Mouse (Mus musculus): ENCODE results near the gene Vps13d.

Vps13d gene

DNA sequence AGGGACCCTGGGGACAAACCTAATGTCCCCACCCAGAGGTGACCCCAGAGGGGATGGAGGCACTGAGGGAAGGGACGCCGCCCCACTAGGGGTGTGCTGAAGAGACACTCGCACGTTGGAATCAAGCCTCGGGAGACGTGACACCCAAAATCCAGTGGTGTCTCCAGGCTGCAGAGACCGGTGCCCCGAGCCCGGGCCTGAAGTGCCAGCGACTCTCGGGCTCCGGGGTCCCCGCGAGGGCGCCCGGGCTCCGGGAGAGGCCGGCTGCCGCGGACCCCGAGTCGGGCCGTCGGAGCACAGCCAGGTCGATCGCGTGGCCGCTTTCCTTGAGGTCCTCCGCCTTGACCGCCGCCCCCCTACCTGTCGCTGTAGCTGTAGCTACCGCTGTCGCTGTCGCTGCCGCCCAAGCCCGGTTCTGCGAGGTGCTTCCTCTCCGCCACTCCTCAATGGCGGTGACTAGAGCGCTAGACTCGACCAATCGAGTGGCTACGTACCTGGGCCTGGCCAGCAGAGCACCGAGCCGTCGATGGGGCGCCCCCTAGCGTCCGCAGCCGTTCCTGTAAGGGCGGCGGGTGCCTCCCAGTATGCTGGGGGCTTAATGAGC lies at the start of gene Vps13d:
Gene Vps13d, minus strand, starts transcription at position 447 of the 604 bp plus-strand sequence.
- peak; percentile 87 for DNase-seq (ENCODE audit: low spot score)

GRCm38 (mm10) chr4:145242719-145243350 lies 48.0 kb upstream of the Vps13d start:
- DNase-seq (ENCODE audit: low spot score) = no peak

DNA sequence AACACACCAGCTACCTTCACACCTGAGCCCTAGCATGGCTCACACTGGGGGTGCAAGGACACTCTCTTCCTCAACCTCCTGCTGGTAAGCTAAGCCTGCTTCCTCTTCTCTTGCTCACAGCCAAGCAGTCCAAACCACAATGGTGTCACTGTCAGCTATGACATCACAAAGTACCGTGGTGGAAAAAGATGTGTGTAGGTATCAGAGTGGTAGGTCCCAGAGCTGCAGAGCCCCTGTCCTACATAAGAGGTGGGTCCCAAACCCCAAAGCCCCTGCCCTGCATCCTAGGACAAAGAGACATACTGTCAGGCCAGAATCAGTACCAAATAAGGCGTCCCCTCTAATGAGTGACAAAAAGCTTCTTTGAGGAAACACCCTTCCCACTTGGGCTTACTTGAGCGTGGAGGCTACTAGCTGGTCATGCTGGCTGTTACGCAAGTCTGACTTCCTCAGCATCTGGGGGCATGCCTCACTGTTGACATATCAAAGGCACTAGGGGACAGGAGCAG lies 46.0 kb upstream of the Vps13d start:
- no peak for DNase-seq (ENCODE audit: low spot score)

- peak; percentile 58 for DNase-seq (ENCODE audit: low spot score)
Observed at GRCm38 (mm10) chr4:145239049-145239830, 44.4 kb upstream of the Vps13d start.

GRCm38 (mm10) chr4:145236027-145236426 lies 41.2 kb upstream of the Vps13d start:
- no peak for DNase-seq (ENCODE audit: low spot score)

DNA sequence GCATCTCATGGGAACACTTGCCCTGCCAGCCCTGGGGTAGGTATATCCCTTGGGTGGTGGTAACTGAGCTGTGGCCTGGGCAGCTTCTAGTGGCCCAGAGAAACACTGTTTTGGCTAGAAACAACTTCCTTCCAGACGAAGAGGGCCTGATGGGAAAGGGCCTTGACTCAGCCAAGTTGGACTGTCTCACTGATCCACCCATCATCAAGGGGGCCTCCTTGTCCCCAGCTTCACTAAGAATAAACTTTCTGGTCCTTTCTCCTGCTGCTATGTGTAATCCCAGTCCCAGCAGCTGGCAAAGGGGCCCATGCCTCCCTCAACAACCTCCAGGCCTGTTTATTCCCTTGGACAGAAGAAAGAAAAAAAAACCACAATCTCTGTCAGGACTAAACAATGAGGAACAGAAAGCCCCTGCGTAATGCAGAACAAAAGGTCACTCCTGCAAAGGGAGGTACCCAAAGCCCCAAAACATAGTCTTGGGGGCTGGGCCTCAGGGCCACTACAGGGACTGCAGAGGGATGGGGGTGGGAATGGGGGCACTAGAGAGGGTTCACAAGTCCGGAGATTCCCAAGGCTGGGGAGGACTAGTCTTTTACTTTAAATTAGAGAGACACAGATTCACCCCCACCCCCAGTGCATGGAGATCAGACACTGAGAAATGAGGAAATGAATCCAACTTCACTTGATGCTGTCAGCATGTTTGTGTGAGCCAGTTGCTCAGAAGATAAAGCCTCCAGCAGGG lies 38.9 kb upstream of the Vps13d start:
- peak; percentile 41 for DNase-seq (ENCODE audit: low spot score)

DNA sequence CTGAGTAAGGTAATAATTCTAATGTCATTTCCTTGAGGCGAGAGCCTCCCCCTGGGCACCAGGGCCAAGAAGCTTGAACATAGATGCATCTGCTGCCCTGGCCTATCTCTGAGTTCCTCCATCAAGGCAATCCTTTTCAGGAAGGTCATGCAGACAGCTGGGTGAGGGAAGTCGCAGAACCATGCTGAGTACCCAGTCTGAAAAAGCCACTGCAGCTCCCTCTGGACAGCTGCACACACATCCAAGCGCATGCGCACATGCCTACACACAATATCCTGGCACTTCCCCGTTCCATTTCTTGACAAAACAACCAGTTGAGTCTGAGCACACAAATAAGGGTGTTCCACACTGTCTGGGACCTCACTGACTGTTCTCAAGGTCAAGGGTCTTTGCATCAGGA lies 36.9 kb upstream of the Vps13d start:
- no peak for DNase-seq (ENCODE audit: low spot score)

- no peak for DNase-seq (ENCODE audit: low spot score)
Observed at GRCm38 (mm10) chr4:145230647-145231046, 35.8 kb upstream of the Vps13d start.

GRCm38 (mm10) chr4:145229524-145230163 lies 34.8 kb upstream of the Vps13d start:
- no peak for DNase-seq (ENCODE audit: low spot score)

GRCm38 (mm10) chr4:145229051-145229450 lies 34.2 kb upstream of the Vps13d start:
- DNase-seq (ENCODE audit: low spot score) = no peak

DNA sequence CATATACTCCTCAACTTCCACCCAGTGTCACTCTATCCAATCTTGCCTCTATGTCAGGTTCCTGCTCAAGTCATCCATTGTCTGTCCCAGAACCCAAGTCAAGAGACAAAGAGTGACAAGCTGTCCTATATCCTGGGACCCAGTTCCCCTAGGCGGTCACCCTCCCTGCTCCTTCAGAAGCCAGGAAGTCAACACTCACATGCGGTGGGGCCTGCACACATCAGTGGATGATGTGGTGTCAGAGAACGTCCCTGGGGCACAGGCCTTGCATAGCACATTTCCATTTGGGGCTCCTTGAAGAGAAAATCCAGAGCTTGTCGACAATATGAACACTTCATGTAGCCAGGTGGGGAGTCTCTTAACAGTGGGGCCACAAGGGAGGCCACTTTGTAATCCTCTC lies 29.8 kb upstream of the Vps13d start:
- DNase-seq (ENCODE audit: low spot score) = no peak

GRCm38 (mm10) chr4:145222064-145222463 lies 27.3 kb upstream of the Vps13d start:
- no peak for DNase-seq (ENCODE audit: low spot score)

DNA sequence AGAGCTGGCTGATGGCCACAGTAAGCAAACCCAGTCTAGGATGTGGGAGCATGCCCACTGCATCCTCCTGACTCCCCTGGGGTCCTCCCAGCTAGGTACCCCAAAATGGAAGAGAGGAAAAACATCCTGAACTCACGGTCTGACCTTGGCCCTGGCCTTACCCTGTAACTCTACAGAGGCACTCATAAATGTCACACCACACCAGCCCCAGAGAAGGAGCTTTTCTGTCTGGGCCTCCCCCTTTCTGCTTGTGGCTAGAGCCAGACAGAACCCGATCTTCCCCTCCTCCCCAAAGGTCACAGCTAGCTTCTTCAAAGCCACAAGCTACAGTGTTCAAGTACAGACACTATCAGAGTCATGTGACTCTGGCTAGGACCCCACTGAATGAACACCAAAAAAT lies 26.6 kb upstream of the Vps13d start:
- no peak for DNase-seq (ENCODE audit: low spot score)

DNA sequence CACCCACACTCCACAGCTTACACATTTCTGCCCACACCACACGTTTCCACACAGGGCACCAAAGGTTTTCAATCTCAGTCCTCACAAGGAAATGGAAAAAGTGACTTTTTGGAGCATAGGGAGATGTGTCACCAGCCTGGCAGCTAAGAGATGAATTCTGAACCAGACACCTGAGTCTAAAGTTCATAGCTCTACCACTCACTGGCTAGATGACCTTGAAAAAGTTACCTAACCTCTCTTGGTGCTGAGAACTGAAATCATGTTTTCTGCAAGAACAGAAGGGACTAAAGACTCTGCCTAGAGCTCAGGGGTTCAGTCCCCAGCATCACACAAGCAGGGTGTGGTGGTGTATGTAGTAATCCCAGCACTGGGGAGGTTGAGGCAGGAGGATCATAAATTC lies 25.2 kb upstream of the Vps13d start:
- DNase-seq (ENCODE audit: low spot score) = no peak

- peak; percentile 61 for DNase-seq (ENCODE audit: low spot score)
Observed at GRCm38 (mm10) chr4:145219240-145219985, 24.6 kb upstream of the Vps13d start.

DNA sequence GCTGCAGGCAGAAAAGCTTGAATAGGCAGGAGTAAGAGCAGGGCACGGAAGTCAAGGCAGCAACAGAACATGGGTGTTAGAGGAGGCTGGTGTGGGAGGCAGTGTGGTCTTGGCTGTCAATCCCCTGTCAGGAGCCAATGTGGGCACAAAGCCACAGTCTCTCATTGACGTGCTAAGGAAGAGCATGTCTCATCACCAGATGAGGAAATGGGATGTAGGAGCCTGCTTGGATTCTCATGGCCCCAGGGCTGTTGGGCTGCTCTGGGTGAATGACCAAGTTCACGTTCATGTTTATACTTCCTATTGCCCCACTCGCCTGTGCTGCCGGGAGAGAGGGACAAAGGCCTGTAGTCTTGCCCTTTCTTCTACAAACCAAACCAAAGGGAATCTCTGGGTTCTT lies 23.0 kb upstream of the Vps13d start:
- no peak for DNase-seq (ENCODE audit: low spot score)

GRCm38 (mm10) chr4:145217046-145217445 lies 22.2 kb upstream of the Vps13d start:
- DNase-seq (ENCODE audit: low spot score) = no peak

DNA sequence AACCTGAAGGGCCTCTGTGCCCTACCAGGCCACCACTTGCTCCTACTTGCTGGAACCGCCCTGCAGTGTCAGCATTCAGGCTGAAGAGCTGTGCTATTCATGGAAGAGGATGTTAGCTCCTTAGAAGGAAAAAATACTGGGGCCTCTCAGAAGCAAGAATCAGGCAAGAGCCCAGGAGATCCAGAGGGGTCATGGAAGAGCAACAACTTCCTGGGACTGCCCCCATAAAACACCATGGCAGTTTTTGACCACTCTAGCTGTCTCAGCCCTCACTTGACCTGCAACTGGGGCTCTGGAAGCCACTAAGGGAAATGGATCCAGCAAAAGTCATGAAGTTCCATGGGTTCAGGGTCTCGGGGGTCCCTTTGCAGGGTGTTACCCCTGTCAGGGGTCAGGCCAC lies 20.6 kb upstream of the Vps13d start:
- no peak for DNase-seq (ENCODE audit: low spot score)

GRCm38 (mm10) chr4:145214786-145215174 lies 20.0 kb upstream of the Vps13d start:
- DNase-seq (ENCODE audit: low spot score) = no peak

DNA sequence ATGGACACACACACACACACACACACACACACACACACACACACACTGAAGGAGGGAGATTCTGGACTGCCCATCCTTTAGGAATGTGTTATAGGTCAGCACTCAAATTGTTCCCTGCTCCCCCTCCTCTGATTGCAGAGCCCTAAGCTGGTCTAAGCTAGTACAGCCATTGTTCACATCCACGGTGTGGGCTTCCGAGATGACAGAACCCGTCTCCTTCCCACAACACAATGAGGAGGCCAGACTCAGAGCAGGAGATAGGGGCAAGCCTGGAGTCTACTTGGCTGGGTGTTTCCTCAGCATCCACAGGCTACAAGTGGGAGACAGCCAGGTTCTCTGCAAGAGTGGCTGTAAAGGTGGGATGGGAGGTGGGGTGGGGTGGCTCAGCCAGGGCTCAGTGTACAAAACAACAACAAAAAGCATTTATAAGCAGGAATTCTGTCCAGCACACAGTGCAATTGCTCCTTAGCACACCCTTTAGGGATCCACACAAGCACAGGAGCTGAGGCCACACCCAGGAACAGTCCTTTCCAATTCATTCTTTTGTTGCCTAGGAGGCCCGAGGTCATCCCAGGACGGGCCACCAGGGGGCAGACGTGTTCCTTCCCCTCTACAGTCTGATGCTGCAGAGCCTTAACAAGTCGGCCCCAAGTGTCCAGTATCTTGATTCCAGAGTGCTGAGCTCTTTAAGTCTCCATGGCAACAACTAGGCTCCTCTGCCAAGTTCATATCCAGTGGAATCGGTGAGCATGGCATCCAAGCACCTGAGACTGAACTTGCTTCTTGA lies 19.4 kb upstream of the Vps13d start:
- DNase-seq (ENCODE audit: low spot score) = peak; percentile 91

Data from ovary, postnatal 36 days (tissue).